Mouse (Mus musculus) kidney, postnatal 25 days (tissue): ENCODE results near the gene Epb41l1.
A peak's percentile ranks its signal among the peaks of the same experiment; 100 is the strongest.

Source experiments
- DNase-seq, 2 experiments: peaks; one replicate each; pipeline ENCODE4 v3.0.0; 2021; ENCODE audit warnings: mixed read lengths in 2 of 2

Gene Epb41l1

GRCm38 (mm10) chr2:156425618-156426017 is 4.9 kb downstream of the Epb41l1 start:
- no peak for DNase-seq

- no peak for DNase-seq
Measured at GRCm38 (mm10) chr2:156426151-156426550, 5.4 kb downstream of the Epb41l1 start.

- peak; percentile 52 to 88 for DNase-seq
Measured at GRCm38 (mm10) chr2:156429836-156430235, 9.1 kb downstream of the Epb41l1 start.

- DNase-seq, result no peak
Measured at GRCm38 (mm10) chr2:156430326-156430725, 9.6 kb downstream of the Epb41l1 start.

- DNase-seq, result no peak
Measured at GRCm38 (mm10) chr2:156431409-156431808, 10.7 kb downstream of the Epb41l1 start.

DNA sequence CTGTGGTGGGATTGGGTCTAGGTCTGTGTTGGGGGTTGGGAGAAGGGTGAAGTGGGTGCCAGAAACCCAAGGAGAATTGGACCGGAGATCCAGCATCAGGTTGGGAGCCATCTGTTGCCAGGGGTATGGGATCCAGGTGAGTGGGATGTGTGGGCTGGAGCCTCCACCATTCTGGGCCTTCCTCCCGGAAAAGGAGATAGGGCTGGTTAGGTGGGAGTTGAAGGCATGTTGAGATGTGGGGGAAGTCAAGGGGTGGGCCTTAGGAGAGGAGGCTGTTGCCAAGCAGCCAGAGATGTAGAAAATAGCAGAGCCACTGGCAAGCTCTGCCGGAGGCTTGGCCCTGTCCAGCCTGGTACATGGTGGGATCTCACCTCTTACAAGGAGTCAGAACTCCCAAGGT is 11.4 kb downstream of the Epb41l1 start:
- no peak for DNase-seq

DNA sequence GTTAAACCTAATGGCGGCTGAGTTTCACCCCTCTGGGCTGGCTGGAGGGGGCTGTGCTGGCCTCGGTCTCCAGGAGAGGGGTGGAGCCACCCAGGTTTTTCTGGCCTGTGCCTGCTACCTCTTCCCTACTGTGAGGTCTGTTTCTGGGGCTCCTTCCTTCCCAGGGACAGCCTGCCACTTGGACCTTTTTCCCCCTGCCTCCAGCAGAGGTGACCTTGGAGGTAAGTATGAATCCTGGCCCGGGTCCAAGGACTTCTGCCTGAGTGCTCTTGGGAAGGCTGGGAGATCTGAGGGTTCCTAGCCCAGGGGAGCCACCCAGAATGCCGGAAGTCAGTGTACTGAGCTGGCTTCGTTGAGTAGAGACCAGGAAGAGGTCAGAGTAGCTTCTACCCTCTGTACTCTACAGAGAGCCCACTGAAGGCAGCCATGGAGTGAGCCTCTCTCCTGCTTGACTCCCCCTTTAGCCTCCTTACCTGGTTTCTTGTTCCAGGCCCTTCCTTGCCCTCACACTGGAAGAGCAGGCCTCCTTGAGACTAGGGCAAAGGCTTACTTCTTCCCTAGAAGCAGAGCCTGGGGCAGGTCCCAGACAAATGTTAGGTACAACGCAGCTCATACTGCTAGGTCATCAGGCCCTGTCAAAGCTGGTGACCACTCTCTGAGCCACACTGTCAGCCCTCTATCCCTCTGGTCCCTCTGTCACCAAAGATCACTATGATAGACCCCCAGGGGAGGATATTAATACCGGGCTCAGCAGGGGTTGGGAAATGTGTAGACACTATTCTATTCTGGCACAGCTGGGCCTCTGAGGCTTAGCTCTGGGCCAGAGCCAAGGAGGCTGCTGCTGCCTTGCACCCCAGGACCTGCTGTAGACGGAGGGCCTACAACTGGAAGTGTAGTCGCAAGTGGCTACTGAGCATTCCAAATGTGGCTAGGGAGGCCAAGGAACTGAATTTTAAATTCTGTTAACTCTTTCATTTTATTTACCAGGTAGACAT is 12.5 kb downstream of the Epb41l1 start:
- peak; percentile 94 to 96 for DNase-seq

DNA sequence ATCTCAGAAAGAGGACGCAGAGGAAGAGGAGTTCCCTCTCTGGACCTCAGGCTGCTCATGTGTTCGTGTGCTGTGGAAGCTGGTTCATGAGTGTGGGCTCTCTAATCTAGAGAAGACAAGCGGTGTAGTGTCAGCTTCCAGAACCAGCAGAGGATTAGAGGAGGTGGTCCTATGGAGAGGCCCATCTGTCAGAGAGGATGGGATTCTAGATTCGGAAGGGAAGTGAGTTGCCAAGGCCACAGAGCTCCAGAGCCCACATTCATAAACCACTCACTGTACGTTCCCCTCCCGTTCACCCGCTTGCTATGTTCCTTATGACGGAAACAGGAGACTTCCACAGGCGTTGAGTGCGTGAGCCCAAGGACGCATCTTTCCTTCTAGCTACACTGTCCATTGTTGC is 16.9 kb downstream of the Epb41l1 start:
- DNase-seq, result no peak

- peak; percentile 63 to 72 for DNase-seq
Measured at GRCm38 (mm10) chr2:156439666-156440462, 19.2 kb downstream of the Epb41l1 start.

- no peak for DNase-seq
Measured at GRCm38 (mm10) chr2:156441909-156442308, 21.2 kb downstream of the Epb41l1 start.

DNA sequence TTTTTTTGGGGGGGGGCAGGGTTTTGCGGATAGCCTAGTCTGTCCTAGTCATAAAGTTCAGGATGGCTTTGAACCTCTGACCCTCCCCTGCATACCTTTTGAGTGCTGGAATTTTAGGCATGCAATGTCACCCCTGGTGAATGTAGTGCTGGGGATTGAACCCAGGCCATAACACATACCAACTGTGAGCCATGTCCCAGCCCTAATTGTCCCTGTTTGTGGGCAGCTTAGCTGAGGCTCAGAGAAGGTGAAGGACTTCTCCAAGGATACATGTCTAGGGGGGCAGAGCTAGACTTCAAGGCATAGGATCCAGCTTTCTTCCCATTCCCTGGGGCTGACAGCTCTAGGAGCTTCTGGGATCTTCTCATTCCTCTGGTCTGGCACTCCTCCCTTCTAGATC is 22.6 kb downstream of the Epb41l1 start:
- DNase-seq, result no peak

- no peak for DNase-seq
Measured at GRCm38 (mm10) chr2:156446489-156447035, 25.9 kb downstream of the Epb41l1 start.

DNA sequence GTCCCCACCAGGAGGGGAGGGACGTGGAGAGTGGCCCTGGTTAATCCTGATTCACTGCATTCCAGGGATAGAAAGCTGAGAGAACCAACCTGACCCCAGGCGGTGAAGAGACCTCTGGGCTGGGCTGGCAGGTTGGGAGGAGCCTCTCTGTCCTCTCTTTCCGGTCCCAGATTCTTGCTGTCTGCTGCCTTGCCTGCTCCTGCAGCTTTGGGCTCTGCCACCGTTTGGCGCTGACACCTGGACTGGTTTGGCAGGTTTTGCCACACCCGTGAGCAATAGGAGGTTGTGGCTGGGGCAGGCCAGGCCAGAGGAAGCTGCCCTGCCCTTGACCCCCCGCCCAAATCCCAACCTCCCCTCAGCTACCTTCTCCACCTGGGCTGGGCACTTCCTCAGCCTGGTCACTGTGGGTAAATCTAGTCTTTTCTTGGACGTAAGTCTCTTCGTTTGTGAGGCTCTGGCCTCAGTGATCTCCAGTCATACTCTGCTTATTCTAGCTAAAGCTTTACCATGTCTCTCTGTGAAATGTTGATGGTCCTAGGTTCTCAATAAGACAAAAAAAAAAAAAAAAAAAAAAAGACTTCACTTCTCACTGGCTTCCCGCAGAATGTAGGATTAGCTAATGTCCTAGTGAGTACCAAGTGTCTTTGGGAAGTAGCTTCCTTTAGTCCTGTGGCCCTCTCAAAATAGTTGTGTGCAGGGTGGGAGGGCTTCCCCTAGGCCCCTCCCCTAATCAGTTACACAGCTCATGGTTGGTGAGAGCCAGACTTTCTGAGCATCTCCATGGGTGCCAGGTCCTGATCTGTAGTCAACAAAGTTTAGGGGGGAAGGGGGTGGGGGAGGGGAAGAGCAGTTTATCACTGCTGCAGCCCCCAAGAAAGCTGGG is 26.9 kb downstream of the Epb41l1 start:
- DNase-seq, result peak; percentile 65 to 89

DNA sequence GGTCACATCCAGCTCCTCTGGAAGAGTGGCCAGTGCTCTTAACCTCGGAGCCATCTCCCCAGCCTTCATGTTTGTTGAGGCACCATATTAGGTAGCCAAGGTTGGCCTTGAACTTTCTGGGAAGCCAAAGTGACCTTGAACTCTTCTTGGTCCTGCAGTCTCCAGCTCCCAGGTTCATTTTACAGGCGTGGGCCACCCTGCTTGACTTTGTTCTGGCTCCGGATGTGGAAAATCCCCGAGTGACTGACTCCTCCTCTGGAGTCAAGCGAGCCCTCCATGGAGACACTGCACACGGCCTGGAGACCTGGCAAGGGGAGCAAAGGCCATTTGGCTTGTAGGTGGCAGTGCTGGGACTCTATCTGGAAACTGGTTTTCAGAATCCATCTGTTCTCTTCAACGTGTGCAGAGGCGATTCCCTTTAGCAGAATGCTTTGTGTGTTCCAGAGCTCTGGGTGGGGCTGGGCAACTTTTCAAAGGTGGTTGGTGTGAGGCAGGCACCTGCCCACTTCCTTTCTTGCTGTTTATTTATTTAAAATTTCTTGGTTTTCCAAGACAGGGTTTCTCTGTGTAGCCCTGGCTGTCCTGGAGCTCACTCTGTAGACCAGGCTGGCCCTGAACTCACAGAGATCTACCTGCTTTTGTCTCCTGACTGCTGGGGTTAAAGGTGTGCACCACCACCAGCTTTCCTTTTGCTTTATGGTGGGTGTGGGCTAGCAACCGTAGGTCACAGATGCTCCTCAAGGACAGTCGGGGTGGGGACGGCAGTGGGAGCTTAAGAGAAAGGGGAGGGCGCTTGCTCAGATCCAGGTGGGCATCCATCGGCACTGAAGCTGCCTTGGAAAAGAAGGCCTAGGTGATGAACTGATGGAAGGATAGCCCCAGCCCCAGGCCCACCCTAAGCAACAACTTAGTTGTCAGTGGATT is 30.8 kb downstream of the Epb41l1 start:
- peak; percentile 34 to 81 for DNase-seq

DNA sequence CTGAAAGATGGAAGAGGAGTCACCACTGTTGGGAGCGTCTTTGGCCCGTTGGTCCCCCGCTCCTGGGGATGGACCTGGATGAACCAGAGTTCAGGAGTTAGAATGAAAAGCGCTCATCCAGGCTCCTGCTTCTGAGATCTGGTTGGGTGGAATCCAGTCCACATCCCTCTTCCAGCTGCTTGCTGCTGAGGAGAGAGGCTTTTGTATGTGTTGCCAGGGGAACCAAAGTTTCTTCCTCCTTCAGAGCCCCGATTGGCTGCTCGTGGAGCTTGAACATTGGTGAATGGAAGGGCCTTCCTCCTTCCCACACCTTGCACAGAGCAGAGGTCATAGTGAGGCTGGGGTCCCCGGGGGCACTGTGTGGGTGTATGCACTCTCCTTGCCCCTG is 31.4 kb downstream of the Epb41l1 start:
- DNase-seq, result no peak

DNA sequence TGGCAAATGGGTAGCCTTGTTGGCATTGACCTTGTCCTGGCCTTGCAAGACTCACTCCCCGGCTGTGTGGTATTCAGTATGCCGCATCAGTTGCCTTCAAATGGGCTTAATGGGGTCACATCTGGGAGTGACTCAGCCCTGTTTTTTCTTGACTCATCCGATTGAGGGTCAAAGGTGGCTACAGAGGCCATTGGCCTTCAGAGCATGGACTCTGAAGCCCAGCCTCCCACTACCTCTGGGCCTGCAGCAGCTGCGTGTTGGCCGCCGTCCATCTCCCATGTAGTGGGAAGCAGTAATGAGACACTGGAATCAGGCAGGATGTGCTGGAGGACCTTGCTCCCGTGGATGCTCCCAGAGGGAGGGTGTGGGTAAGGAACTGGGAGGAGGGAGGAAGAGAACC is 33.1 kb downstream of the Epb41l1 start:
- peak; percentile 92 to 96 for DNase-seq

DNA sequence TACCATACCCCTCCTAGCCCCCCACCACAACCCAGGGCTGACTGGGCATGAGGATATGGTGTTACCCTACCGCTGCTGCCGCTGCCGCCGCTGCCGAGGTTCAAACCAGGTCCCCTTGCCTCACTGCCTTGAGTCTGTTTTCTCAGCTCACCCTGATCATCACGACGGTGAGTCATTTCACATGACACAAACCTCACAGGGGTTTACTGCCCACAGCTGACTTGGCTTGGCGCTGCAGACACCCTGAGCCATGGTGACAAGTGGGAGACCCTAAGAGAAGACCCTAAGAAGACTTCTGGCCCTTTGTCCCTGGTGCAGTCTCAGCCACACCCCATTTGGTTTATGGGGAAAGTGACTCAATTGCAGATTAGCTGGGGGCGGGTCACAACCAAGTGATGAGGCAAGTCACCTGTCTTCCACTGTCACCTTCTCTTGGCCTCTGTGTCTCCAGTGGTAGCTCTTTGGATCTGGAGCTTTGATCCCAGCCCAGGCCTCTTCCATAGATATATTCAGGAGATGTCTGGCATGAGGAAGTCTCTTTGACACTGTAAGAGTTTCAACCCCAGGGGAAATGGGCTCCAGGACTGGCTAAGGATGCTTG is 34.9 kb downstream of the Epb41l1 start:
- DNase-seq, result no peak

GRCm38 (mm10) chr2:156456386-156457342 is 36.0 kb downstream of the Epb41l1 start:
- DNase-seq, result no peak

- DNase-seq, result peak; percentile 50 to 67
Measured at GRCm38 (mm10) chr2:156457343-156457717, 36.6 kb downstream of the Epb41l1 start.

DNA sequence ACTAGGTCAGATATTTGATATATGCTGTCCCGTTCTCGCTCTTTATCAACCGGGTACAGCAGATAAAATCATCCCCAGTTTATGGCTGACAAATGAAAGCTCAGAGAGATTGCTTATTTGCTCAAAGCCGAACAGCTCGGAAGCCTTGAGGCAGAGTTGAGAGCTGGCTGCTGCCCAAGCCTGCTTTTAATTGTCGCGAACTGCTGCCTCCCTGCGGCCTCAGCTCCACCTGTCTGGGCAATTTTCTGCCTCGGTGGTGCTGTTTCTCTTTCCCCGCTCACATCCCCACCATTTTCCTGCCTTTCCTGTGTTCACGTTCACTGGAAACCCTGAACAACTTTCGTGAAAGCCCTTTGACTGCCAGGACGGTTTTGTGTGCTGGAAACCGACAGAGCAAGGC is 39.8 kb downstream of the Epb41l1 start:
- peak; percentile 72 to 75 for DNase-seq
